Mouse (Mus musculus) CH12.LX (cell line): ENCODE measurements at regions not wholly inside any gene's neighbourhood (a gene's known extent, or its start where the extent isn't known, plus 50 kb on each side); places are given as distances from the start of the nearest gene placed in this dataset.

Experiments
- DNase-seq: peaks from one replicate; pipeline ENCODE4 v3.0.0-alpha.2; 2013; ENCODE audit errors: extremely low read depth
- H3K27ac ChIP-seq: 2 replicates; pipeline ENCODE4 v1.5.1; 2012; ENCODE audit warnings: low read depth, mild to moderate bottlenecking, control low read depth, moderate library complexity; ENCODE audit not compliant: insufficient read depth
- H3K27me3 ChIP-seq: replicated peaks from 2 replicates; pipeline ENCODE3; 2012; ENCODE audit warnings: inconsistent platforms
- H3K36me3 ChIP-seq, 2 experiments: replicated peaks in 1 of 2; 2 replicates each; pipeline versions ENCODE3 to v1.6.1; 2012; ENCODE audit warnings: inconsistent platforms in 1 of 2, low read length in 1 of 2, mild to moderate bottlenecking in 1 of 2, mixed read lengths in 1 of 2, moderate library complexity in 1 of 2; ENCODE audit not compliant: control insufficient read depth in 1 of 2, insufficient read depth in 1 of 2
- H3K4me1 ChIP-seq, 2 experiments: 2 replicates each; pipeline ENCODE4 v1.6.1; 2012; ENCODE audit warnings: inconsistent platforms in 1 of 2, moderate library complexity in 1 of 2; ENCODE audit not compliant: insufficient read depth in 2 of 2, control insufficient read depth in 1 of 2
- H3K4me2 ChIP-seq: 2 replicates; pipeline ENCODE4 v1.6.1; 2012; ENCODE audit warnings: low read depth, mild to moderate bottlenecking, control low read depth; ENCODE audit not compliant: poor library complexity, insufficient read depth, severe bottlenecking
- H3K4me3 ChIP-seq, 3 experiments: fragments of 150-350 bp in 1 of 3; sonication (generic) in 1 of 3; replicated peaks in 1 of 3; 2 replicates each; pipeline versions ENCODE3 to v1.5.1; 2011 to 2012; ENCODE audit warnings: low read depth in 2 of 3, low read length in 2 of 3, mild to moderate bottlenecking in 2 of 3, moderate library complexity in 2 of 3, control low read depth in 1 of 3, improper control_type of control experiment in 1 of 3, inconsistent platforms in 1 of 3, mixed read lengths in 1 of 3; ENCODE audit not compliant: poor library complexity in 1 of 3
- H3K79me2 ChIP-seq: replicated peaks from 2 replicates; pipeline ENCODE4 v1.6.1; 2012; ENCODE audit warnings: mild to moderate bottlenecking, moderate library complexity; ENCODE audit not compliant: control insufficient read depth, poor library complexity, insufficient read depth, severe bottlenecking; ENCODE audit errors: extremely low read depth
- H3K9ac ChIP-seq: 2 replicates; pipeline ENCODE4 v1.6.1; 2012; ENCODE audit warnings: low read depth, mild to moderate bottlenecking, control low read depth, moderate library complexity; ENCODE audit not compliant: insufficient read depth
- H3K9me3 ChIP-seq: replicated peaks from 2 replicates; pipeline ENCODE3; 2012; ENCODE audit warnings: low read length, inconsistent platforms, mixed read lengths
- CTCF ChIP-seq, 2 experiments: IDR thresholded peaks in 1 of 2; conservative IDR thresholded peaks in 1 of 2; 2 replicates each; pipeline ENCODE4 v1.5.1; 2011 to 2012; ENCODE audit warnings: low read depth in 2 of 2, low read length in 2 of 2, improper control_type of control experiment in 1 of 2, inconsistent platforms in 1 of 2, mild to moderate bottlenecking in 1 of 2, moderate library complexity in 1 of 2
- ELF1 ChIP-seq: IDR thresholded peaks from 2 replicates; pipeline ENCODE4 v1.6.1; 2014; ENCODE audit warnings: low read depth, mild to moderate bottlenecking, inconsistent platforms, low read length, improper control_type of control experiment
- EP300 ChIP-seq: IDR thresholded peaks from 2 replicates; pipeline ENCODE4 v1.6.1; 2011; ENCODE audit warnings: low read length, improper control_type of control experiment
- ETS1 ChIP-seq: conservative IDR thresholded peaks from 2 replicates; pipeline ENCODE4 v1.6.1; 2012; ENCODE audit warnings: low read depth, mild to moderate bottlenecking, inconsistent platforms, low read length, improper control_type of control experiment, moderate library complexity
- GABPA ChIP-seq: IDR thresholded peaks from 2 replicates; pipeline ENCODE4 v1.6.1; 2012; ENCODE audit warnings: low read depth, low read length, improper control_type of control experiment, inconsistent platforms; ENCODE audit not compliant: insufficient replicate concordance
- HCFC1 ChIP-seq: IDR thresholded peaks from 2 replicates; pipeline ENCODE4 v1.6.1; 2012; ENCODE audit warnings: low read depth, mild to moderate bottlenecking, inconsistent platforms, low read length, improper control_type of control experiment
- IRF4 ChIP-seq: IDR thresholded peaks from 2 replicates; pipeline ENCODE4 v1.6.1; 2014; ENCODE audit warnings: low read depth, mild to moderate bottlenecking, inconsistent platforms, low read length, improper control_type of control experiment
- JUND ChIP-seq: conservative IDR thresholded peaks from 2 replicates; pipeline ENCODE4 v1.6.1; 2011; ENCODE audit warnings: low read depth, low read length, improper control_type of control experiment
- KAT2A ChIP-seq: IDR thresholded peaks from 2 replicates; pipeline ENCODE4 v1.6.1; 2012; ENCODE audit warnings: low read length, improper control_type of control experiment, inconsistent platforms; ENCODE audit not compliant: insufficient replicate concordance
- MAFK ChIP-seq: IDR thresholded peaks from 2 replicates; pipeline ENCODE4 v1.6.1; 2011; ENCODE audit warnings: low read length, improper control_type of control experiment; ENCODE audit not compliant: insufficient replicate concordance
- MAZ ChIP-seq: IDR thresholded peaks from 2 replicates; pipeline ENCODE4 v1.6.1; 2012; ENCODE audit warnings: low read depth, mild to moderate bottlenecking, inconsistent platforms, low read length, improper control_type of control experiment, moderate library complexity
- MEF2A ChIP-seq: IDR thresholded peaks from 2 replicates; pipeline ENCODE4 v1.6.1; 2014; ENCODE audit warnings: low read depth, mild to moderate bottlenecking, inconsistent platforms, low read length, improper control_type of control experiment, borderline replicate concordance
- MYC ChIP-seq: IDR thresholded peaks from 2 replicates; pipeline ENCODE4 v1.6.1; 2011; ENCODE audit warnings: low read depth, mild to moderate bottlenecking, improper control_type of control experiment, low read length
- NRF1 ChIP-seq: IDR thresholded peaks from 2 replicates; pipeline ENCODE4 v1.6.1; 2014; ENCODE audit warnings: low read depth, mild to moderate bottlenecking, inconsistent platforms, low read length, improper control_type of control experiment, moderate library complexity
- PAX5 ChIP-seq: IDR thresholded peaks from 2 replicates; pipeline ENCODE4 v1.6.1; 2012; ENCODE audit warnings: low read length, inconsistent platforms, mixed read lengths
- POLR2AphosphoS2 ChIP-seq: IDR thresholded peaks from 2 replicates; pipeline ENCODE4 v1.6.1; 2011; ENCODE audit warnings: low read depth, low read length, improper control_type of control experiment
- RAD21 ChIP-seq: IDR thresholded peaks from 2 replicates; pipeline ENCODE4 v1.6.1; 2011; ENCODE audit warnings: low read depth, mild to moderate bottlenecking, low read length, improper control_type of control experiment, moderate library complexity
- SIN3A ChIP-seq: IDR thresholded peaks from 2 replicates; pipeline ENCODE4 v1.6.1; 2012; ENCODE audit warnings: low read length, improper control_type of control experiment, inconsistent platforms
- SMC3 ChIP-seq: IDR thresholded peaks from 2 replicates; pipeline ENCODE4 v1.6.1; 2011; ENCODE audit warnings: low read depth, low read length, improper control_type of control experiment
- TBP ChIP-seq: conservative IDR thresholded peaks from 2 replicates; pipeline ENCODE4 v1.6.1; 2011; ENCODE audit warnings: low read depth, low read length, improper control_type of control experiment
- TCF12 ChIP-seq: IDR thresholded peaks from 2 replicates; pipeline ENCODE4 v1.6.1; 2014; ENCODE audit warnings: low read depth, mild to moderate bottlenecking, inconsistent platforms, low read length, improper control_type of control experiment
- USF1 ChIP-seq: IDR thresholded peaks from 2 replicates; pipeline ENCODE4 v1.6.1; 2014; ENCODE audit warnings: low read depth, mild to moderate bottlenecking, inconsistent platforms, low read length, improper control_type of control experiment
- ZKSCAN1 ChIP-seq: IDR thresholded peaks from 2 replicates; pipeline ENCODE4 v1.6.1; 2012; ENCODE audit warnings: low read depth, inconsistent platforms, low read length, improper control_type of control experiment, borderline replicate concordance
- ZMIZ1 ChIP-seq: IDR thresholded peaks from 2 replicates; pipeline ENCODE4 v1.6.1; 2012; ENCODE audit warnings: low read depth, mild to moderate bottlenecking, inconsistent platforms, low read length, improper control_type of control experiment
- dilution Hi-C: fragments of 300-500 bp; cut with MboI; formaldehyde crosslinking; loops from 2 replicates; pipeline ENCODE4 v1.14.3; 2020; ENCODE audit warnings: low sequenced_read_pairs; ENCODE audit not compliant: extremely low pct_unique_long_range_greater_than_20kb, extremely low pct_ligation_motif_present
- in situ Hi-C: fragments of 300-500 bp; cut with MboI; formaldehyde crosslinking; loops from 3 replicates; pipeline ENCODE4 v1.14.3; 2019; ENCODE audit warnings: low sequenced_read_pairs, low pct_ligation_motif_present, low pct_unique_long_range_greater_than_20kb, mixed read lengths

DNA sequence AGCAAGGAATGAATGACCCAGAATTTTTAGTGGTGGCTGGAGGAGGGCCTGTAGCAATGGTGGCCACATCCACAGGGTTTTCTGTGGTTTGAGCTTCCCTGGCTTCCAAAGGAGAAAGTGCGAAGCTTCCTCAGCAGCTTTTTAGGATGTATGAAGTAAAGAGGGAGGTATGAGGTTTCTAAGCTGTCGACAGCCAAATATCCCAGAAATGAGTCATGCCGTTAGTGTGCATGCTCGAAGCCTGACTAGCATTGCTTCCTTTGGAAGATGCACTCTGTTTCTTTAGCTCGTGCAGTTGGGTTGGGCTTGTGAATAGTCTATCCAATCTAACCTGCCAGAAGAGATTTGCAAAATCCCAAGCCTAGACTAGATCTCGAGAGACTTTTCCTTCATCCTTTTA lies 240.8 kb upstream of the Cxadr start:
- no peak overlapping the region for H3K4me2 ChIP-seq
- peaks cover 56% of the 10 kb centered on the region for H3K9me3 ChIP-seq
- in situ Hi-C loops: no loop called here
- no peak overlapping the region for H3K27ac ChIP-seq
- no peaks in the 10 kb centered on the region for H3K4me1 ChIP-seq
- dilution Hi-C loops: no loop called here
- H3K79me2 ChIP-seq: no peaks in the 10 kb centered on the region
- no peaks in the 10 kb centered on the region for H3K27me3 ChIP-seq
- no peaks in the 10 kb centered on the region for H3K36me3 ChIP-seq
- TF ChIP-seq ZKSCAN1 (no peak), TCF12 (no peak), IRF4 (no peak), POLR2AphosphoS2 (no peak), KAT2A (no peak), EP300 (no peak), MEF2A (no peak), USF1 (no peak), TBP (no peak), SMC3 (no peak), MYC (no peak)
- H3K9ac ChIP-seq: no peak overlapping the region
- no peak overlapping the region for H3K4me3 ChIP-seq
- DNase-seq: no peak

GRCm38 (mm10) chr16:78057549-78057948 lies 243.7 kb upstream of the Cxadr start:
- H3K9ac ChIP-seq: no peak overlapping the region
- TF ChIP-seq SIN3A: no peak
- no peak for TF ChIP-seq CTCF (conservative IDR thresholded peaks at IDR 0.05 in 1 of 2, IDR thresholded peaks at IDR 0.05 in 1 of 2; ENCODE audit: low read depth in 2 of 2, low read length in 2 of 2)
- TF ChIP-seq EP300: no peak
- no peak overlapping the region for H3K27ac ChIP-seq
- dilution Hi-C loops (no loop called here), in situ Hi-C loops (no loop called here)
- no peaks in the 10 kb centered on the region for H3K79me2 ChIP-seq
- H3K36me3 ChIP-seq: no peaks in the 10 kb centered on the region
- no peak overlapping the region for H3K4me3 ChIP-seq
- H3K27me3 ChIP-seq: no peaks in the 10 kb centered on the region
- DNase-seq: no peak
- H3K4me2 ChIP-seq: no peak overlapping the region
- H3K9me3 ChIP-seq: peaks cover 50% of the 10 kb centered on the region
- H3K4me1 ChIP-seq: no peaks in the 10 kb centered on the region

GRCm38 (mm10) chr16:78052133-78052532 lies 249.2 kb upstream of the Cxadr start:
- dilution Hi-C loops: no loop called here

More at GRCm38 (mm10) chr16:78052133-78052532, 249.2 kb upstream of the Cxadr start:
- no peaks in the 10 kb centered on the region for H3K27me3 ChIP-seq
- no peak overlapping the region for H3K9ac ChIP-seq
- peaks cover 35% of the 10 kb centered on the region for H3K9me3 ChIP-seq
- no peak for DNase-seq
- H3K4me3 ChIP-seq: no peak overlapping the region
- no peak overlapping the region for H3K4me2 ChIP-seq
- in situ Hi-C loops: no loop called here
- no peaks in the 10 kb centered on the region for H3K4me1 ChIP-seq
- TF ChIP-seq MYC: no peak
- no peak for TF ChIP-seq ZMIZ1
- TF ChIP-seq PAX5: no peak
- no peak for TF ChIP-seq NRF1
- no peak for TF ChIP-seq SMC3
- no peak for TF ChIP-seq IRF4
- TF ChIP-seq JUND: no peak
- no peak for TF ChIP-seq MAFK
- no peak for TF ChIP-seq ETS1
- TF ChIP-seq GABPA: no peak
- TF ChIP-seq ELF1: no peak
- no peak for TF ChIP-seq RAD21
- TF ChIP-seq POLR2AphosphoS2: no peak
- TF ChIP-seq HCFC1: no peak
- no peak for TF ChIP-seq EP300
- no peak for TF ChIP-seq KAT2A
- TF ChIP-seq MAZ: no peak
- no peak for TF ChIP-seq SIN3A
- TF ChIP-seq ZKSCAN1: no peak
- TF ChIP-seq TBP: no peak
- TF ChIP-seq, all 38 proteins: peak for 0
- Histone ChIP-seq H3K79me2 (no peaks in the 10 kb centered on the region), H3K27ac (no peak overlapping the region), H3K36me3 (no peaks in the 10 kb centered on the region)
